18 mouse cellular contexts compared by ENCODE assay signal in genomic region chr10:19876669-19877068, GRCm38 (mm10). TPM values are rescaled to one million over a fixed set of nuclear protein-coding genes. Genes with fewer than 3 reads are reported as not detected.
DNase-seq lines count a peak whose midpoint lies in the region; ATAC-seq and TF ChIP-seq lines count a peak whose summit lies in the region.
"Had no signal": no experiment of that assay in that cellular context is flagged by ENCODE, and none has a peak within 500 bp of the region (broad histone marks: within the 10 kb centered on the region; RNA-seq: fewer than 3 reads in every experiment).

No protein-coding gene starts in this region.

- no peaks in the 10 kb centered on the region for H3K27me3 ChIP-seq in hindbrain, embryonic 11.5 days (ENCODE audit: control insufficient read depth, insufficient read depth, low read length)
- no peaks in the 10 kb centered on the region for H3K27me3 ChIP-seq in hindbrain, embryonic 10.5 days (ENCODE audit: insufficient read depth, poor library complexity, severe bottlenecking)
- no peaks in the 10 kb centered on the region for H3K27me3 ChIP-seq in midbrain, postnatal 0 days (ENCODE audit: insufficient read depth, low read length)
- H3K27me3 ChIP-seq: midbrain, embryonic 12.5 days had no signal

- H3K36me3 ChIP-seq in hindbrain, embryonic 11.5 days (ENCODE audit: control insufficient read depth, insufficient read depth, low read length), result no peaks in the 10 kb centered on the region
- H3K36me3 ChIP-seq in hindbrain, embryonic 10.5 days, result no peaks in the 10 kb centered on the region
- no peaks in the 10 kb centered on the region for H3K36me3 ChIP-seq in midbrain, postnatal 0 days (ENCODE audit: insufficient read depth, low read length)
- H3K36me3 ChIP-seq: heart, embryonic 10.5 days; midbrain, embryonic 12.5 days had no signal

- no peaks in the 10 kb centered on the region for H3K4me1 ChIP-seq in hindbrain, embryonic 11.5 days (replicated peaks; ENCODE audit: control insufficient read depth, insufficient read depth, low read length)
- peaks cover 5% of the 10 kb centered on the region; the same call in 1 of the 2 replicates for H3K4me1 ChIP-seq in hindbrain, embryonic 10.5 days (replicated peaks)
- H3K4me1 ChIP-seq in midbrain, postnatal 0 days (ENCODE audit: insufficient read depth, low read length), result no peaks in the 10 kb centered on the region

- no peak overlapping the region for H3K4me2 ChIP-seq in hindbrain, embryonic 11.5 days (replicated peaks; ENCODE audit: low read depth, low read length)
- H3K4me2 ChIP-seq in midbrain, postnatal 0 days (ENCODE audit: low read depth, low read length, poor library complexity, severe bottlenecking), result no peak overlapping the region
- H3K4me2 ChIP-seq: midbrain, embryonic 12.5 days had no signal

- DNase-seq in hindbrain, embryonic 11.5 days (ENCODE audit: low spot score), result peak; percentile 16
- DNase-seq in hindbrain, embryonic 10.5 days (ENCODE audit: low spot score), result no peak
- peak; percentile 9 for DNase-seq in retina, postnatal 1 day
- no peak for DNase-seq in retina, embryonic 14.5 days (ENCODE audit: low spot score)
- peak; percentile 26 for DNase-seq in midbrain, postnatal 0 days (ENCODE audit: low spot score)
- no peak for DNase-seq in frontal cortex, postnatal 36 days (ENCODE audit: low spot score in 2 of 2)
- DNase-seq in urinary bladder, adult 2 months (ENCODE audit: low spot score), result no peak
- DNase-seq: B cell, adult 2 months; cerebellum, adult 11 months; cerebellum, postnatal 36 days; gastrocnemius, postnatal 14 days; kidney, adult 2 months; kidney, postnatal 4 days; right cerebral cortex, postnatal 14 days; thymus, postnatal 14 days had no signal

- H3K9ac ChIP-seq in hindbrain, embryonic 11.5 days (ENCODE audit: low read depth, low read length), result no peak overlapping the region
- no peak overlapping the region for H3K9ac ChIP-seq in midbrain, postnatal 0 days (replicated peaks; ENCODE audit: low read length, poor library complexity, severe bottlenecking)
- H3K9ac ChIP-seq: midbrain, embryonic 12.5 days had no signal

- no peaks in the 10 kb centered on the region for H3K9me3 ChIP-seq in hindbrain, embryonic 11.5 days (ENCODE audit: control insufficient read depth, low read length)
- H3K9me3 ChIP-seq in hindbrain, embryonic 10.5 days, result no peaks in the 10 kb centered on the region
- H3K9me3 ChIP-seq in midbrain, postnatal 0 days (ENCODE audit: low read length), result no peaks in the 10 kb centered on the region
- H3K9me3 ChIP-seq: heart, embryonic 10.5 days; midbrain, embryonic 12.5 days had no signal

- no peak for ATAC-seq in hindbrain, embryonic 11.5 days (ENCODE audit: low FRiP score)
- no peak for ATAC-seq in midbrain, postnatal 0 days (ENCODE audit: low FRiP score)

- no peak overlapping the region for H3K27ac ChIP-seq in hindbrain, embryonic 11.5 days (ENCODE audit: low read depth, low read length)
- H3K27ac ChIP-seq in hindbrain, embryonic 10.5 days, result no peak overlapping the region
- no peak overlapping the region for H3K27ac ChIP-seq in midbrain, postnatal 0 days (ENCODE audit: low read depth, low read length)
- H3K27ac ChIP-seq: heart, embryonic 10.5 days; midbrain, embryonic 12.5 days had no signal

- TF ChIP-seq CTCF in midbrain, postnatal 0 days (IDR thresholded peaks at IDR 0.05), result no peak

- no peak overlapping the region for H3K4me3 ChIP-seq in hindbrain, embryonic 11.5 days (ENCODE audit: low read depth, low read length)
- no peak overlapping the region for H3K4me3 ChIP-seq in hindbrain, embryonic 10.5 days
- H3K4me3 ChIP-seq in midbrain, postnatal 0 days (ENCODE audit: low read depth, low read length), result no peak overlapping the region
- H3K4me3 ChIP-seq: heart, embryonic 10.5 days; midbrain, embryonic 12.5 days had no signal

- WGBS in hindbrain, embryonic 11.5 days, result 49% methylated on average over 7 of the region's 7 CpGs
- 55% methylated on average over 7 of the region's 7 CpGs for WGBS in hindbrain, embryonic 10.5 days
- 39% methylated on average over 7 of the region's 7 CpGs for WGBS in midbrain, postnatal 0 days

RNA-seq across cellular contexts. Expression of gene Slc35d3, which starts 25.4 kb away (rescaled TPM):
- 0.60 and 0.77 TPM in 2 replicates for polyA plus RNA-seq in hindbrain, embryonic 11.5 days (2014; fragmentation: Nextera tagmentation; extraction: Ambion mirVana)
- 0.71 and 0.78 TPM in 2 replicates for polyA plus RNA-seq in hindbrain, embryonic 10.5 days (2016; fragmentation: Nextera tagmentation; extraction: Ambion mirVana)
- 1.4 and 2.8 TPM in 2 replicates for total RNA-seq in midbrain, postnatal 0 days (2014; rRNA removed)
- polyA plus RNA-seq in midbrain, postnatal 0 days (2015; fragmentation: Nextera tagmentation; extraction: Ambion mirVana), result 2.0 and 2.1 TPM in 2 replicates
- polyA plus RNA-seq in urinary bladder, adult 2 months (2012; rRNA removed), result 0.39 and 0.47 TPM in 2 replicates
- total RNA-seq: gastrocnemius, postnatal 14 days; heart, postnatal 25 days had no signal

RNA-seq across cellular contexts. Expression of gene Pex7, which starts 30.8 kb away (rescaled TPM):
- polyA plus RNA-seq in hindbrain, embryonic 11.5 days (2014; fragmentation: Nextera tagmentation; extraction: Ambion mirVana), result 32.5 and 34.1 TPM in 2 replicates
- 31.7 and 33.0 TPM in 2 replicates for polyA plus RNA-seq in hindbrain, embryonic 10.5 days (2016; fragmentation: Nextera tagmentation; extraction: Ambion mirVana)
- total RNA-seq in midbrain, postnatal 0 days (2014; rRNA removed), result 21.6 and 24.5 TPM in 2 replicates
- 39.5 and 40.2 TPM in 2 replicates for polyA plus RNA-seq in midbrain, postnatal 0 days (2015; fragmentation: Nextera tagmentation; extraction: Ambion mirVana)
- 29.6 and 38.2 TPM in 2 replicates for polyA plus RNA-seq in urinary bladder, adult 2 months (2012; rRNA removed)

RNA-seq across cellular contexts. Expression of gene Map3k5, which starts 57.6 kb away (rescaled TPM):
- polyA plus RNA-seq in hindbrain, embryonic 11.5 days (2014; fragmentation: Nextera tagmentation; extraction: Ambion mirVana), result 0.66 and 1.3 TPM in 2 replicates
- 0.46 and 0.55 TPM in 2 replicates for polyA plus RNA-seq in hindbrain, embryonic 10.5 days (2016; fragmentation: Nextera tagmentation; extraction: Ambion mirVana)
- total RNA-seq in midbrain, postnatal 0 days (2014; rRNA removed), result 5.3 and 7.1 TPM in 2 replicates
- 1.3 and 1.5 TPM in 2 replicates for polyA plus RNA-seq in midbrain, postnatal 0 days (2015; fragmentation: Nextera tagmentation; extraction: Ambion mirVana)
- 20.6 and 23.3 TPM in 2 replicates for polyA plus RNA-seq in urinary bladder, adult 2 months (2012; rRNA removed)

Comparison
In these comparisons a context has a peak if more than half of its experiments do, and no peak if none do; other contexts are left out.
1. DNase-seq: peak in hindbrain, embryonic 11.5 days (single experiment), retina, postnatal 1 day (single experiment) and midbrain, postnatal 0 days (single experiment); none in hindbrain, embryonic 10.5 days (single experiment), retina, embryonic 14.5 days (single experiment), frontal cortex, postnatal 36 days (0 of 2) and urinary bladder, adult 2 months (single experiment).